Mouse (Mus musculus): ENCODE measurements around the gene Babam2.
A peak's percentile ranks its signal among the peaks of the same experiment; 100 is the strongest.

Babam2 gene

GRCm38 (mm10) chr5:32043153-32043552 lies 345.7 kb downstream of the Babam2 start:
- DNase-seq (ENCODE audit: inconsistent ontology term), result peak; percentile 34

GRCm38 (mm10) chr5:32043996-32044395 lies 346.5 kb downstream of the Babam2 start:
- no peak for DNase-seq (ENCODE audit: inconsistent ontology term)

GRCm38 (mm10) chr5:32051899-32052298 lies 354.4 kb downstream of the Babam2 start:
- DNase-seq (ENCODE audit: inconsistent ontology term), result peak; percentile 66

- peak; percentile 37 for DNase-seq (ENCODE audit: inconsistent ontology term)
These were observed 355.0 kb downstream of the Babam2 start for GRCm38 (mm10) chr5:32052467-32052866.

GRCm38 (mm10) chr5:32053476-32053875 lies 356.0 kb downstream of the Babam2 start:
- DNase-seq (ENCODE audit: inconsistent ontology term), result no peak

GRCm38 (mm10) chr5:32055676-32056075 lies 358.2 kb downstream of the Babam2 start:
- no peak for DNase-seq (ENCODE audit: inconsistent ontology term)

GRCm38 (mm10) chr5:32056126-32056525 lies 358.6 kb downstream of the Babam2 start:
- no peak for DNase-seq (ENCODE audit: inconsistent ontology term)

- DNase-seq (ENCODE audit: inconsistent ontology term), result no peak
These were observed 361.2 kb downstream of the Babam2 start for GRCm38 (mm10) chr5:32058481-32059253.

- DNase-seq (ENCODE audit: inconsistent ontology term), result no peak
These were observed 361.8 kb downstream of the Babam2 start for GRCm38 (mm10) chr5:32059254-32059796.

GRCm38 (mm10) chr5:32060485-32060884 lies 363.0 kb downstream of the Babam2 start:
- no peak for DNase-seq (ENCODE audit: inconsistent ontology term)

GRCm38 (mm10) chr5:32061854-32062253 lies 364.4 kb downstream of the Babam2 start:
- no peak for DNase-seq (ENCODE audit: inconsistent ontology term)

- DNase-seq (ENCODE audit: inconsistent ontology term), result no peak
These were observed 367.0 kb downstream of the Babam2 start for GRCm38 (mm10) chr5:32064341-32065105.

- peak; percentile 17 for DNase-seq (ENCODE audit: inconsistent ontology term)
These were observed 368.7 kb downstream of the Babam2 start for GRCm38 (mm10) chr5:32066015-32066734.

- no peak for DNase-seq (ENCODE audit: inconsistent ontology term)
These were observed 369.4 kb downstream of the Babam2 start for GRCm38 (mm10) chr5:32066839-32067238.

- DNase-seq (ENCODE audit: inconsistent ontology term), result no peak
These were observed 371.1 kb downstream of the Babam2 start for GRCm38 (mm10) chr5:32068616-32069015.

- DNase-seq (ENCODE audit: inconsistent ontology term), result no peak
These were observed 371.6 kb downstream of the Babam2 start for GRCm38 (mm10) chr5:32069096-32069495.

- DNase-seq (ENCODE audit: inconsistent ontology term), result peak; percentile 38
These were observed 372.2 kb downstream of the Babam2 start for GRCm38 (mm10) chr5:32069566-32070169.

GRCm38 (mm10) chr5:32070781-32071180 lies 373.3 kb downstream of the Babam2 start:
- DNase-seq (ENCODE audit: inconsistent ontology term), result no peak

- DNase-seq (ENCODE audit: inconsistent ontology term), result no peak
These were observed 373.8 kb downstream of the Babam2 start for GRCm38 (mm10) chr5:32071314-32071713.

GRCm38 (mm10) chr5:32071824-32072223 lies 374.3 kb downstream of the Babam2 start:
- no peak for DNase-seq (ENCODE audit: inconsistent ontology term)

GRCm38 (mm10) chr5:32072877-32073276 lies 375.4 kb downstream of the Babam2 start:
- DNase-seq (ENCODE audit: inconsistent ontology term), result no peak

- no peak for DNase-seq (ENCODE audit: inconsistent ontology term)
These were observed 376.6 kb downstream of the Babam2 start for GRCm38 (mm10) chr5:32074053-32074452.

Data from Muller cell, postnatal 12 days (primary cell).